Comparison of ENCODE assay signal across 8 mouse cellular contexts in the genomic region with DNA sequence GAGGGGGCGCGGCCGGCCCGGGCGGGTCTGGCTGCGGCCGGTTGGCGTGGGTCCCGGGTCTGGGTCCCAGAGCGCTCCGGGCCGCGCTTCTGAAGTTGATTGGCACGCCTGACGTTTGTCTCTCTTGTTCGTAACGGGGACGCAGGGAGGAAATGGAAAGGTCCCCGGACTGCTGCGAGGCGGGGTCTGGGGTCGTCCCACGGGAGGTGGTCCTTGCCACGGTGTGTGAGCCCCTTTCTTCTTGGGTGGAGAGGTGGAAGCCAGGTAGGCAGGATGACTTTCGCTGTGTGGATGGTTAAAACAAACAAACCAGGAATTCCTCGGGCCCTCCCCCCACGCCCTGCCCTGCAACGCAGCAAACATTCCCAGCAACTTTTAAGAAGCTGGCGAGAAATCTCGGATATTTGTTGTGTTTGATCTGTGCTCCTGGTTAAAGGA. TPM values are rescaled to one million over a fixed set of nuclear protein-coding genes. Genes with fewer than 3 reads are reported as not detected.
A peak's percentile ranks its signal among the peaks of the same experiment; 100 is the strongest.
DNase-seq lines count a peak whose midpoint lies in the region; ATAC-seq and TF ChIP-seq lines count a peak whose summit lies in the region.

No protein-coding gene starts in this region.

- no peak for TF ChIP-seq POLR2A in kidney, adult 2 months (IDR thresholded peaks at IDR 0.05; ENCODE audit: low read depth, low read length)
- TF ChIP-seq POLR2A in olfactory bulb, adult 2 months (IDR thresholded peaks at IDR 0.05; ENCODE audit: insufficient read depth, low read depth, low read length): no peak

- DNase-seq in kidney, adult 2 months: peak; percentile 69
- DNase-seq in kidney, postnatal 14 days: no peak
- DNase-seq in ZHBTc4 (ENCODE audit: low read depth, low spot score): peak; percentile 92
- no peak for DNase-seq in right cerebral cortex, postnatal 25 days

- peak; percentile 16 for ATAC-seq in CD4-positive, CD25-positive, alpha-beta regulatory T cell, adult 4 months
- peak; percentile 74; the same call in 1 of the 2 replicates for ATAC-seq in heart, embryonic 15.5 days (replicated peaks; ENCODE audit: insufficient number of reproducible peaks, insufficient read depth, low FRiP score, low read depth)
- ATAC-seq in limb, embryonic 15.5 days (ENCODE audit: insufficient number of reproducible peaks, low FRiP score, low TSS enrichment, low read depth): no peak; the same call in 1 of the 2 replicates

- H3K9me3 ChIP-seq in heart, embryonic 15.5 days (replicated peaks): no peaks in the 10 kb centered on the region
- no peaks in the 10 kb centered on the region for H3K9me3 ChIP-seq in limb, embryonic 15.5 days

- H3K27me3 ChIP-seq in kidney, adult 2 months (replicated peaks; ENCODE audit: control insufficient read depth, insufficient read depth, low read length): no peaks in the 10 kb centered on the region
- H3K27me3 ChIP-seq in heart, embryonic 15.5 days: no peaks in the 10 kb centered on the region
- H3K27me3 ChIP-seq in limb, embryonic 15.5 days: no peaks in the 10 kb centered on the region

- H3K4me3 ChIP-seq in kidney, adult 2 months (ENCODE audit: insufficient read depth, low read depth, low read length): peak overlapping the region; percentile 100
- peak overlapping the region; percentile 82 for H3K4me3 ChIP-seq in heart, embryonic 15.5 days
- H3K4me3 ChIP-seq in limb, embryonic 15.5 days: peak overlapping the region; percentile 95
- peak overlapping the region; percentile 87 for H3K4me3 ChIP-seq in olfactory bulb, adult 2 months (ENCODE audit: insufficient read depth, low read depth, low read length)

- peaks cover 5% of the 10 kb centered on the region for H3K4me1 ChIP-seq in kidney, adult 2 months (ENCODE audit: control insufficient read depth, insufficient read depth, low read length)
- H3K4me1 ChIP-seq in heart, embryonic 15.5 days (replicated peaks): peaks cover 10% of the 10 kb centered on the region
- H3K4me1 ChIP-seq in limb, embryonic 15.5 days: peaks cover 8% of the 10 kb centered on the region
- no peaks in the 10 kb centered on the region for H3K4me1 ChIP-seq in olfactory bulb, adult 2 months (ENCODE audit: control insufficient read depth, insufficient read depth, low read length)

- peak overlapping the region; percentile 100 for H3K27ac ChIP-seq in kidney, adult 2 months (ENCODE audit: insufficient read depth, low read depth, low read length)
- H3K27ac ChIP-seq in heart, embryonic 15.5 days: peak overlapping the region; percentile 98
- peak overlapping the region; percentile 97 for H3K27ac ChIP-seq in limb, embryonic 15.5 days
- peak overlapping the region; percentile 19; the same call in 1 of the 2 replicates for H3K27ac ChIP-seq in olfactory bulb, adult 2 months (ENCODE audit: insufficient read depth, low read depth, low read length)

- peak overlapping the region; percentile 64 for H3K4me2 ChIP-seq in heart, embryonic 15.5 days
- H3K4me2 ChIP-seq in limb, embryonic 15.5 days: peak overlapping the region; percentile 51

- WGBS in kidney, adult 2 months: 3% methylated on average over 30 of the region's 30 CpGs
- WGBS in heart, embryonic 15.5 days: under 1% methylated on average over 27 of the region's 30 CpGs
- under 1% methylated on average over 30 of the region's 30 CpGs for WGBS in limb, embryonic 15.5 days
- WGBS in olfactory bulb, adult 2 months: under 1% methylated on average over 30 of the region's 30 CpGs

- no peaks in the 10 kb centered on the region for H3K36me3 ChIP-seq in kidney, adult 2 months (ENCODE audit: control insufficient read depth, insufficient read depth, low read length)
- no peaks in the 10 kb centered on the region for H3K36me3 ChIP-seq in heart, embryonic 15.5 days
- no peaks in the 10 kb centered on the region for H3K36me3 ChIP-seq in limb, embryonic 15.5 days

- TF ChIP-seq CTCF in kidney, adult 2 months (conservative IDR thresholded peaks at IDR 0.05; ENCODE audit: insufficient read depth, insufficient read length, low read depth, low read length): no peak
- no peak for TF ChIP-seq CTCF in olfactory bulb, adult 2 months (IDR thresholded peaks at IDR 0.05; ENCODE audit: insufficient read depth, low read depth, low read length)

- H3K9ac ChIP-seq in heart, embryonic 15.5 days: peak overlapping the region; percentile 88
- peak overlapping the region; percentile 90 for H3K9ac ChIP-seq in limb, embryonic 15.5 days

RNA-seq across cellular contexts. Expression of a gene that starts 0.4 kb away (rescaled TPM):
- 3.0 and 3.6 TPM in 2 replicates for polyA plus RNA-seq in kidney, adult 2 months (2012; rRNA removed)
- polyA plus RNA-seq in CD4-positive, CD25-positive, alpha-beta regulatory T cell, adult 4 months (2017; shearing (Covaris generic)): 1 to 10 TPM; 7.4 to 8.0 TPM
- polyA plus RNA-seq in heart, embryonic 15.5 days (2015; fragmentation: Nextera tagmentation; extraction: Ambion mirVana): 6.8 and 6.9 TPM in 2 replicates
- 5.7 and 6.5 TPM in 2 replicates for polyA plus RNA-seq in limb, embryonic 15.5 days (2015; fragmentation: Nextera tagmentation; extraction: Ambion mirVana)
- 101 TPM in 1 of 2 replicates, not detected in the other for polyA plus RNA-seq in olfactory bulb, adult 2 months (2012; ENCODE audit: insufficient read depth, insufficient read length, low replicate concordance, missing spikeins)

Comparison
In these comparisons a context has a peak if more than half of its experiments do, and no peak if none do; other contexts are left out.
1. DNase-seq: peak in kidney, adult 2 months (single experiment) and ZHBTc4 (single experiment); none in kidney, postnatal 14 days (single experiment) and right cerebral cortex, postnatal 25 days (single experiment).
2. H3K27ac ChIP-seq: peak in every context shown above with its lines; median percentile 100 in kidney, adult 2 months; 98 in heart, embryonic 15.5 days; 97 in limb, embryonic 15.5 days; 19 in olfactory bulb, adult 2 months.
3. Peak in every context shown above with its lines, with median percentiles within 50 percentile points of each other: H3K4me3 ChIP-seq.